Mouse (Mus musculus) WW6 (cell line): ENCODE measurements at regions not wholly inside any gene's neighbourhood (a gene's known extent, or its start where the extent isn't known, plus 50 kb on each side); places are given as distances from the start of the nearest gene placed in this dataset.

Source experiments
- DNase-seq: peaks from one replicate; pipeline ENCODE4 v3.0.0-alpha.2; 2013; ENCODE audit warnings: low read depth, low spot score

GRCm38 (mm10) chr2:131674872-131675271 lies 112.8 kb upstream of the Adra1d start:
- no peak for DNase-seq

- DNase-seq = no peak
Observed at GRCm38 (mm10) chr2:131673351-131673750, 111.3 kb upstream of the Adra1d start.

DNA sequence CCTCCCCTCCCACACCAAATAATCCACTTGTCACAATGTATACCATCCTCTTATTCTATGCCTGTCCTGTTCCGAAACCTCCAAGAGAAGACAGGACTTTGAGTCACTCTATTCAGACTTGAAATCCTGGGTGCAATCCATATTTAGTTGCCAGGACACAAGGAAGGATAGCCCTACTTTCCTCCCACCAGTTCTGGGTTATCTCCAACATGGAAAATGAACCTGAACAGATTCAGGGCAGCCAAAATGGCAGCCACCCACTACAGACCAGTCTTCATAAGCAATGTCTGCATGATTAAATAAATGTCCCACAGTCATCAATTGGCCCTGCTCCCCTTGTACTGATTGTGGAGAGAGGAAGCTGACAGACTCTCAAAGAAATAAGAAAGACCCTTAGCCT lies 110.6 kb upstream of the Adra1d start:
- DNase-seq = no peak

DNA sequence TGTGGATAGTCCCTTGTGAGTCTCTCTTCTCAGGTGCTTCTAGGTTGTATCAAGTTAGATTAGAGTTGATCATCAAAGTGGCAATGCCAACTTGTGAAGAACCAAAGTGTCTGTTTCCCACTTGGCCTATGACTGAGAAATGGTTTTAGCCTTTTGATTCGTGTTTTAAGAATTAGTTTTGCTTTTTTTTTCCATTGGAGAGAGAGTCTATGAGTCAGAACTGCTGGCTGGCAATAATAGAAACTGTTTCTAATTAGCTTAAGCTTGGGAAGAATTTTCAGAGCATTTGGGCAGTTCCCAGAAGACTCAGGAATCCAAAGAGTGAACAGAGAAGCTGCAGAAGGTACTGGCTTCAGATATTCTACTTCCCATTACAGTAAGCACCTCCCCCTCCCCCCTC lies 110.1 kb upstream of the Adra1d start:
- DNase-seq = no peak

DNA sequence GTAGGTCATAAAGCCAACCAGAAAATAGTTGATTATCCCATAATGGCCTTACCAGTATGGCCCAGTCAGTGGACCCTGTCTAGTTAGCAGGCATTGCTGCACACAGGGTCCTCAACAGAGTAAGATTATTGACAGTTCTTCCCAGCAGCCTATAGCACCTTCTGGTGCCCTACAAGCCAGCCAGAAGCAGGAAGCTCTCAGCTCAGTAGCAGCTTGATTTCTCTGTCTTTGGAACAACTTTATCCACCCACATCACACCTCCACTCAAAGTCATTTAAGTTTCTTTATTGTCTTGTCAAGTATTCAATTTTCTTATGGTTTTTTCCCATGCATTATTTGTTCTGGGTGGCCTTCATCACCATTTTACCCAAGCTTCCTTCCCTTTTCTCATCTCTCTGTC lies 108.8 kb upstream of the Adra1d start:
- DNase-seq = no peak

GRCm38 (mm10) chr2:131667874-131668273 lies 105.8 kb upstream of the Adra1d start:
- DNase-seq = no peak

- DNase-seq = no peak
Observed at GRCm38 (mm10) chr2:131666841-131667364, 104.8 kb upstream of the Adra1d start.

DNA sequence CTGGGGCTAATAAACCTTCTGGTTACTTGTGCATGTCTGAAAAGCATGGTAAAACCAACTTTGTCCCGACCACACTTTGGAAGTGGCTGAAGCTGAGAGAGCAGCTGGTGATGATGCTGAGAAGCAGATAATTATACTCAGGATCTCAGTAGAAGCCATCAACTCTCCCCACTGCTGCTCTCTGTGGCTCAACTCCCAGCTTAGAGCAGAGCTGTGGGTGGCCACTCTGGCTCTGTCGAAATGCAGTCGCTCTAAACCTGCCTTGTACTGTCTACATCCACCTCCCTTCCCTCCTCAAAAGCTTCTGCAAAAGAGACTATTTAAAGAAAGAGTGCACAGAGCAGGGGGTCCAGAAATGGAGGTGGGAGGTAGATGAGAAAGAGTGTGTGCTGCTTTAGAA lies 102.5 kb upstream of the Adra1d start:
- DNase-seq = no peak

- no peak for DNase-seq
Observed at GRCm38 (mm10) chr2:131663199-131663809, 101.2 kb upstream of the Adra1d start.

DNA sequence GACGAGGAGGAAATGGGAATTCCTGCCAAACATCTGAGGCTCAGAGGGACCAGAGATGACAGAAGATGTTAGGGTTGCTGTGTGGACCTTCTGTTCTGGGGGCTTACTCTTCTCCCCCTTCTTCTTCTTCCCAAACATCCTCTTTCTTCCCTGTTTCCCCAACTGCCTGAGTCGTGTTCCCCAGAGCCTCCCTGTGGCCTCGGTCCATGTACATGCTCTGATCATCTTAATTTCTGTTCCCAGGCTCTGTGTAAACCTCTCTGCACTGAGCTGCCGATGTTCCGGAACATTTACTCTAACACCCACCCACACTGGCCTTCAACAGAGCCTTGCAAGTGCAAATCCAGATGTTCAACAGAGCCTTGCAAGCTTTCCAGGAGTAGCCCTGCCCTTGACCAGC lies 90.1 kb upstream of the Adra1d start:
- DNase-seq = no peak

GRCm38 (mm10) chr2:131650611-131651153 lies 88.6 kb upstream of the Adra1d start:
- DNase-seq = no peak

DNA sequence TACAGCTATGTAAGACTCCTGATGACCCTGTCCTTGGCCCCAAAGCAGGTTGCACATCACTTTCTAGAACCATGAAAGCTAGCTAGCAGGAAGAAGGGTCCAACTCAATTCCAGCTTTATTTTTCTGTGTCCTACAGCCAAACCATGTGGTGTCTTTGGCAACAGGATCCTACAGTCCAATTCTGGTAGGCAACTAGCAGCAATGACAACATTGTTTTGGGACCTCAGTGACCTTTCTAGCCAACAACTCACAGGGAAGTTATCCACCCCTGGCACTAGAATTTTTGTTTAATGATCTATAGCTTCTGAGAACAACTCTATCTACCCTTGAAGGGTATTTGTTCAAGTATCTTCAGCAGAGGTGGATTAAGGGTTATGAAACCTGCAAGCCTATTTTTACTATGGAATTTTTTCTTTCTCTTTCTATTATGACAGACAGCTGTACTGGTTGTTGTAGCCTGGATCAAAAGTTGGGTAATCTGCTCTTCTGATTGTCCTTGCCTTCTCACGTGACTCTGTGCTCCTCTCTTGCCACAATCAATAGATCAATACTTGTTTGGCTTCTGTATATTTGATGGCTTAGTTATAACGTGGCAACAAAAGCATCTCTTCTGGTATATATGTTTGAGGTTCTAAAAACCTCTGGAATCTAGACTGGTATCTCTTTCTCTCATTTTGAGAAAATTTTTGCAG lies 82.2 kb upstream of the Adra1d start:
- DNase-seq = no peak

GRCm38 (mm10) chr2:131642456-131642855 lies 80.4 kb upstream of the Adra1d start:
- no peak for DNase-seq

GRCm38 (mm10) chr2:131638996-131639605 lies 77.0 kb upstream of the Adra1d start:
- DNase-seq = no peak

GRCm38 (mm10) chr2:131635791-131636190 lies 73.7 kb upstream of the Adra1d start:
- no peak for DNase-seq

- no peak for DNase-seq
Observed at GRCm38 (mm10) chr2:131617916-131618315, 55.8 kb upstream of the Adra1d start.

GRCm38 (mm10) chr2:131612486-131612885 lies 50.4 kb upstream of the Adra1d start:
- no peak for DNase-seq
